Mouse (Mus musculus): ENCODE measurements around the gene Vars.

DNA sequence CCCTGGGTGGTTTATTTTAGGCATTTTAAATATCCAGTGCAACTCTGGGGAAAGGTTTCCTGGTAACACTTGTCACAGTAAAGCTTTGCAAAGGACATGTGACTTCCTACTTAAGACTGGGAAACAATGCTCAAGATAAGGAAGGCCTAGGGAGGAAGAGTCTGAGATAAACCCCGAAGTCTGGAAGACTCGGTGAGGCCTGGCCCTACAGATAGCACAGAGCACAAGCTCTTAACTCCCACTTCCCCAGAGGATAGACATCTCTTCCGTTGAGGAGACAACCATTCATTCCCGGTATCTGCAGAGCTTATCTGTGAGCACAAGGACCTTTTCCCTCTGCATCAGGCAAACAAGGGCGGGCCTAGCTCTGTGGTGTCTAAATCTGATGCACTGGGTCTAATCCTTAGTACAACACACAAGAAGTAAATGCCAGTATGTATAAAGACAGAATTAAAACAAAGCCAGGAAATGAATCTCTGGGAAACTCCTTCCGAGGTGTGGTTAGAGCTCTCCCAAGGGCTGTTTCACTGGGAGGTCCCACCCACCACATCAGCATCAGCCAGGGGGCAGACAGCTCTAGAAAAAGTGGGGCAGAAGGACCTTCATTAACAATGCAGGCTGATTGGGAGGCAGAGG, 21.2 kb downstream of the Vars start:
- no peak for TF ChIP-seq POLR2A (IDR thresholded peaks at IDR 0.05; ENCODE audit: low read depth, low read length)
- no peak for TF ChIP-seq CTCF (IDR thresholded peaks at IDR 0.05; ENCODE audit: extremely low read depth, insufficient read length, insufficient replicate concordance, low read depth, low read length)

All from small intestine, adult 2 months (tissue).